Mouse (Mus musculus): Measurements from ENCODE around the gene Pitpna. TPM values are rescaled to one million over a fixed set of nuclear protein-coding genes. Genes with fewer than 3 reads are reported as not detected.
A peak's percentile ranks its signal among the peaks of the same experiment; 100 is the strongest.
"Not testable (repeated sequence)": the region's sequence is repeated elsewhere in the genome, so short reads cannot be mapped to it uniquely, and the experiment has no call there.

The Pitpna gene
- total RNA-seq (2021): 182 and 184 TPM in 2 replicates
- long read RNA-seq, partial matches to known transcripts: 11 of 171 reads
- long read RNA-seq, other reads (novel, unspliced or antisense): 160 of 171 reads

GRCm38 (mm10) chr11:75587493-75588284 lies at the start of gene Pitpna:
Pitpna (plus strand) TSS chr11:75588097.
- DNase-seq: peak; percentile 98

- no peak for DNase-seq
Measured at GRCm38 (mm10) chr11:75538184-75538969, 49.5 kb upstream of the Pitpna start.

DNA sequence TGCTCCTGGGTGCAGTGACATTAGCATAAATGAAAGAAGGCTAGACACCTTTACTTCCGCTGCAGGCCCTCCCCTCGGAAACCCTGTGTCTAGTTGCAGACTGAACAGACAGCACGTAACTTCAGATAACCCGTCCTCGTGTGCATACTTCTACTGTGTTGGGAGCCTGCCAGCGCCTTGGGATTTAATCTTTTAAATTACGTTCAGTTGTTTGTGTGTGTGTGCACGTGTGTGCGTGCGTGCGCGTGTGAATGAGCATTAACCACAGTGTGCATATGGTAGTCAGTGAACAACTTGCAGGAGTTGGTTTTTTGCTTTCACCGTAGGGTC lies 49.0 kb upstream of the Pitpna start:
- no peak for DNase-seq

- DNase-seq: no peak
Measured at GRCm38 (mm10) chr11:75540209-75540608, 47.7 kb upstream of the Pitpna start.

DNA sequence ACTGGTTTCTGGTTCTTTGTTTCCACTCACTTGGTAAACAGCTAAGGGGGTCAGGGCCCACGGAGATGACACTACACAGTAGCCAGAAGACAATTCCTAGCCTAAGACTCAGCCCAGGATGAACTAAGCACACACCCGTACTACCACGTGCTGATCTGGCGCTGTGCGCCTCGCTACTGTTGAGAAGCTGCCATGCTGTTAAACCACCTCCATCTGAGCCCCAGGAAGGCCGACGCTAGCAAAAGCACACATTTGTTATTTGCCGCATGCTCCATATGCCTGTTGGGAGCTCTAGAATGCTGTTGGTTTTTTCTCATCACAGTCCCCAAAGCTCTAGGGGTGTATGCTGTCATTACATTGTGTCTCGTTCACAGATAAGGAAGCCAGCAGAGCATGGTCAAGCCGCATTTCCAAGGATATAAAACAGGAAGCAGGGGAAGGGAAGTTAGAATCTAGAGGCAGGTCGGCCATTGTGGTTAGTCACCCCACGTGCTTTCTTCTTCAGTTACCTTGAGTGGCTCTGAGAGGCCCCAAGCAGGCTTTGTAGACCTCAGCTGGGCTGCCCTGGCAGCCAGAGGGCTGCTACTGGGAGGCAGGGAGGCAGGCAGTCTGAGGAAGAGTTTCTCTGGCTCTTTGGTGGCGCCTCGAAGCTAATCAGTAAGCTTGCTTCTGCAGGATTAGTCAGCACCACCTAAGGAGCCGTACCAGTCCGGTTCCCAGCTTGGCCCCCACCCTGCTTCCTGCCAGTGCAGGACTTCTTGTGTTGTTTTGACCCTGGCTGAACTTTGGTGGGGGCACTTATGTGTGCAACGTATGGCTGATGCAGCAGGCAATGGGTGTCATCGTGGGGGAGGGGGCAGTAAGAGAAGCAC lies 47.0 kb upstream of the Pitpna start:
- no peak for DNase-seq

GRCm38 (mm10) chr11:75544713-75545112 lies 43.2 kb upstream of the Pitpna start:
- DNase-seq: no peak

- DNase-seq: no peak
Measured at GRCm38 (mm10) chr11:75546057-75546456, 41.8 kb upstream of the Pitpna start.

GRCm38 (mm10) chr11:75549658-75550111 lies 38.2 kb upstream of the Pitpna start:
- no peak for DNase-seq

- no peak for DNase-seq
Measured at GRCm38 (mm10) chr11:75550200-75550946, 37.5 kb upstream of the Pitpna start.

DNA sequence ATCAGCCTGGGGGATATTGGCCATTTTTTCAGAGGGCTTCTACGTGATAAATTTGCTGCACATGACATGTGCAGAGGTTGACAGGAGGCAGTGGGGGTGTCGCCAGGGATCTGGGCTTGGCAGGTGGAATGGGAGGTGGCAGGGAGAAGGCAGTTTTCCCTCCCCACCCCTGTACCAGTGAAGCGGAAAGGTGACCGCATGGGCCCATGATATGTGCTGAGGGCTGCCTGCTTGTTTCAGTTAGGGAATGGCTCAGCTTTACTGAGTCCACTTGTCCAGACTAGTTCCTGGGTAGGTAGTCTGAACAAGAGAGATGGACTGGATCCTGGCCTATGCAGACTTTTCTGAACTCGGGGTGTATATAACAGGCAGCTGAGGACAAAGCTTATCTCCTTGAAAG lies 36.6 kb upstream of the Pitpna start:
- DNase-seq: no peak

DNA sequence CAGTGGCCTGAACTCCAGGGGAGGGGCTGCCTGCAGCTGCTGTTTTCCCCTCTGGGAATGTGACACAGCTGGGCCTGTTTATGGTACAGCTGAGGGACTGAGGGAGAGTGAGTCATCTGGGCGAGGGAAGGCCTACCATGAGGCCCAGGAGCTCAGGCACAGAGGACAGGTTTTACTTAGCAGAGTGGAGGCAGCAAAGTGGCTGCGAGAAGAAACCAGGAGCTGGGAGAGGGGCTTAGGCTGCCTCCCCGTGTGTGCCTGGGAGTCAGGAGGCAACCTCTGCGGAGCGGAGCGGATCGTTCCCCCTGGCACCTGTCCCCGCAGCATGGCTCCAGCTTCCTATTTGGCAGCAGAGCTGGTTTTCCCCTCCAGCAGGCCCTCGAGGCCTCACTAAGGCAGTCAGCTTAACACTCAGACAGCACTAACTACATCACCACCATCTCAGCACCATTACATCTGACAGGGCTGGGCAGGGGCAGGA lies 35.9 kb upstream of the Pitpna start:
- no peak for DNase-seq

GRCm38 (mm10) chr11:75552906-75553482 lies 34.9 kb upstream of the Pitpna start:
- DNase-seq: no peak

- not testable (repeated sequence) for DNase-seq
Measured at GRCm38 (mm10) chr11:75556006-75556405, 31.9 kb upstream of the Pitpna start.

DNA sequence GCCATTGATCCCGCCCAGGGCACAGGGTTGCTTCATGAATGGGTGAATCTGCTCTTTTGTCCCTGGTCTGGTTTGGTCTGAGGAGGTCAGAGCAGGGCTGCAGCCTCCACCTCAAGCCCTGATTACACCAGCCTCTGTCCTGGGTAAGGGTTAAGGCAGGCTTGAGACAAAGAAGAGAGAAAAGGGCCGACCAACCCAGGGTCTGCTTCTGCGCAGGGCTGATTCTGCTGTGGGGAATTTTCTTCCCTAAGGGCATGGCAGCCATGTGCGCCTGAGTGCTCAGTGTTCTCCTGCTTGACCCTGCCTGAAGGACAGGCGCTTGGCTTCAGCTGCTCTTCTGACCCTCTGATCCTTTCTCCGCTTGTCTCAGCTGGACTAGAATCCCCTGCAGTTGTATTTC lies 30.8 kb upstream of the Pitpna start:
- DNase-seq: no peak

- no peak for DNase-seq
Measured at GRCm38 (mm10) chr11:75558101-75558500, 29.8 kb upstream of the Pitpna start.

DNA sequence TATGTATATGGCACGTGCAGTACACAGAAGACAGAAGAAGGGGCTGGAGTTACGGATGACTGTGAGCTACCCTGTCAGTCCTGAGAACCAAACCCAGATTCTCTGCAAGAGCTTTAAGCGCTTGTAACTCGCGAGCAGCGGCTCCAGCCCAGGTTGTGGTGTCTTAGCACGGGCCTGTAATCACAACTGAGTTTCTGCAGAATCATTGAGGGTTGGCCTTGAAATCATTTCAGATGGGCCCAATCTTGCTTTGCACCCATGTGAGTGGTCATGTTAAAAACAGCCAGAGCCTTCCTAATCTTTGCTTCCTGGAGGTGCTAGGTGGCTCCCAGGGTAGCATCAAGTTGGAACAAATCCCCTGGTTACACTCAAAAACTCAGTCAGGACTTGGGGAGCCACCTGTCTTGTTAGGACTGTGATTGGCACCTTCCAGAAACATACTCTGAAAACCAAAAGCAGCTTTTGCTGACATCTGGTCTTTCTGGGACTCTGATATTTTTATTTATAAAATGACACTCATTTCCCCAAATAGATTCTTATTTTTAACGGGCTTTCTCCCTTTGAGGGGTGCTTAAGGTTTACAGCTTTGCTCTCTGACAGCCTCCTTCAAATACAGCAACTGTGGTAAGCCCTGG lies 27.9 kb upstream of the Pitpna start:
- no peak for DNase-seq

- no peak for DNase-seq
Measured at GRCm38 (mm10) chr11:75560530-75561409, 27.1 kb upstream of the Pitpna start.

- DNase-seq: no peak
Measured at GRCm38 (mm10) chr11:75561410-75561791, 26.5 kb upstream of the Pitpna start.

DNA sequence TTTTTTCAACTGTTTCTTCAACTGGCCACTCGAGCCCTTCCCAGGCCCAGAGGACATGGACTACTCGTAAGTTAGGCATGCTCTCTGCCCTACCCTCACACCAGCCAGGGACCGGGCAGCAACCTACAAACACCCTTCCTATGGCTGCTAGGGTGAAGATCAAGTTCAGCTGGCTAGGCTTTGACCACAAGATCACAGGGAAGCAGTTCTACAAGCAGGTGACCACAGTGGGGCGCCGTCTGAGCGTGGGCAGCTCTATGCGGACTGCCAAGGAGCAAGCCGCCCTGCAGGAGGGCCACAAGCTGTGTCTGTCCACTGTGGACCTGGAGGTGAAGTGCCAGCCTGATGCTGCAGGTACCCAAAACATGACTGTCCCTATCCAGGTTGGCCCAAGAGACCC lies 25.1 kb upstream of the Pitpna start:
- DNase-seq: no peak

Measured in adrenal gland, postnatal 25 days (tissue).